Mouse (Mus musculus) kidney, adult 2 months (tissue): ENCODE data around the gene Kcnh4.

Experiments
- CTCF ChIP-seq: fragments of 200-500 bp; conservative IDR thresholded peaks from 2 replicates; pipeline ENCODE4 v1.5.1; 2011; ENCODE audit warnings: low read depth, mild to moderate bottlenecking, control low read depth, low read length, moderate library complexity, mixed read lengths; ENCODE audit not compliant: insufficient read depth, insufficient read length
- POLR2A ChIP-seq: fragments of 200-500 bp; IDR thresholded peaks from one replicate; pipeline ENCODE4 v1.6.1; 2011; ENCODE audit warnings: low read depth, low read length, control low read depth

- TF ChIP-seq CTCF = no peak
- no peak for TF ChIP-seq POLR2A
Measured at GRCm38 (mm10) chr11:100719312-100719711, 40.4 kb downstream of the Kcnh4 start.
